In the genomic region with DNA sequence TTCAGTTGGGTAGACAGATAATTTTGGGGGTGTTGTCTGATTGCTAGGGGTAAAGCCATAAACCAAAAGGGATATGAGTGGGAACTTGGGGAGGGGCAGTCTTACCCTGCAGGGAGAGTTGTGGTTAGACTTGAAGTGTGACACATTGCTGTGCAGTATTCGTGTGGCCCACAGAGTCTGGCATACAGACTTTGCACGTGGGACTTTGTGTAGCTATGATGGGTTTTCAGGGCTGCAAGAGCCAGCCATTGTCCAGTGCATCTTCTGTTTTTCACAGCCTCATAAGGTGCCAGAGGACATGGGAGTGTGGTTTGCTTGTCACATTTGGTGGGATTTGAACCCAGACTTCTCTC, we compare ENCODE assay signal across 11 mouse cellular contexts. TPM values are rescaled to one million over a fixed set of nuclear protein-coding genes. Genes with fewer than 3 reads are reported as not detected.
DNase-seq lines count a peak whose midpoint lies in the region; ATAC-seq and TF ChIP-seq lines count a peak whose summit lies in the region.
"Had no signal": no experiment of that assay in that cellular context is flagged by ENCODE, and none has a peak within 500 bp of the region (broad histone marks: within the 10 kb centered on the region; RNA-seq: fewer than 3 reads in every experiment).

No protein-coding gene starts in this region.

- no peak for TF ChIP-seq CTCF in kidney, postnatal 0 days (IDR thresholded peaks at IDR 0.05; ENCODE audit: low read depth)

- H3K9ac ChIP-seq in kidney, postnatal 0 days (ENCODE audit: low read depth, low read length): no peak overlapping the region
- H3K9ac ChIP-seq in intestine, embryonic 15.5 days: 0 out of 2 replicates have a peak overlapping the region, but pooled peaks have one; percentile 20
- no peak overlapping the region for H3K9ac ChIP-seq in forebrain, embryonic 13.5 days
- H3K9ac ChIP-seq in hindbrain, embryonic 12.5 days: no peak overlapping the region
- H3K9ac ChIP-seq: midbrain, embryonic 15.5 days had no signal

- H3K27me3 ChIP-seq in kidney, postnatal 0 days (ENCODE audit: insufficient read depth, low read length): no peaks in the 10 kb centered on the region
- no peaks in the 10 kb centered on the region for H3K27me3 ChIP-seq in intestine, embryonic 15.5 days (replicated peaks)
- H3K27me3 ChIP-seq in forebrain, embryonic 13.5 days: no peaks in the 10 kb centered on the region
- no peaks in the 10 kb centered on the region for H3K27me3 ChIP-seq in hindbrain, embryonic 12.5 days
- H3K27me3 ChIP-seq: midbrain, embryonic 15.5 days had no signal

- DNase-seq in CD4-positive, CD25-positive, alpha-beta regulatory T cell, adult 2 months (ENCODE audit: low read depth, low spot score): peak; percentile 20
- no peak for DNase-seq in kidney, postnatal 0 days (ENCODE audit: low spot score)
- no peak for DNase-seq in kidney, postnatal 25 days
- peak; percentile 72 for DNase-seq in 416B (ENCODE audit: low read depth)
- DNase-seq: cerebellum, postnatal 25 days; lung, adult 2 months had no signal

- H3K27ac ChIP-seq in kidney, postnatal 0 days: peak overlapping the region; percentile 63
- peak overlapping the region; percentile 90 for H3K27ac ChIP-seq in intestine, embryonic 15.5 days
- H3K27ac ChIP-seq in forebrain, embryonic 13.5 days: no peak overlapping the region
- H3K27ac ChIP-seq in hindbrain, embryonic 12.5 days: no peak overlapping the region
- H3K27ac ChIP-seq: midbrain, embryonic 15.5 days had no signal

- no peak overlapping the region for H3K4me3 ChIP-seq in kidney, postnatal 0 days (replicated peaks; ENCODE audit: low read depth, low read length)
- H3K4me3 ChIP-seq in intestine, embryonic 15.5 days (replicated peaks): peak overlapping the region; percentile 9; the same call in 1 of the 2 replicates
- H3K4me3 ChIP-seq in forebrain, embryonic 13.5 days: no peak overlapping the region
- no peak overlapping the region for H3K4me3 ChIP-seq in hindbrain, embryonic 12.5 days
- H3K4me3 ChIP-seq: midbrain, embryonic 15.5 days had no signal

- no peaks in the 10 kb centered on the region for H3K9me3 ChIP-seq in kidney, postnatal 0 days (replicated peaks; ENCODE audit: low read length)
- H3K9me3 ChIP-seq in intestine, embryonic 15.5 days: no peaks in the 10 kb centered on the region
- no peaks in the 10 kb centered on the region for H3K9me3 ChIP-seq in forebrain, embryonic 13.5 days (replicated peaks)
- no peaks in the 10 kb centered on the region for H3K9me3 ChIP-seq in hindbrain, embryonic 12.5 days (replicated peaks)
- H3K9me3 ChIP-seq: midbrain, embryonic 15.5 days had no signal

- no peak overlapping the region for H3K4me2 ChIP-seq in kidney, postnatal 0 days (ENCODE audit: low read length)
- peak overlapping the region; percentile 53 for H3K4me2 ChIP-seq in intestine, embryonic 15.5 days (replicated peaks)
- no peak overlapping the region for H3K4me2 ChIP-seq in forebrain, embryonic 13.5 days
- H3K4me2 ChIP-seq in hindbrain, embryonic 12.5 days (replicated peaks): no peak overlapping the region
- H3K4me2 ChIP-seq: midbrain, embryonic 15.5 days had no signal

- peaks cover 40% of the 10 kb centered on the region for H3K4me1 ChIP-seq in kidney, postnatal 0 days (replicated peaks; ENCODE audit: insufficient read depth, low read length)
- H3K4me1 ChIP-seq in intestine, embryonic 15.5 days (replicated peaks): peaks cover 50% of the 10 kb centered on the region
- peaks cover 25% of the 10 kb centered on the region for H3K4me1 ChIP-seq in forebrain, embryonic 13.5 days
- H3K4me1 ChIP-seq in hindbrain, embryonic 12.5 days: peaks cover 25% of the 10 kb centered on the region

- ATAC-seq in CD4-positive, CD25-positive, alpha-beta regulatory T cell, adult 4 months: no peak
- no peak for ATAC-seq in kidney, postnatal 0 days (replicated peaks; ENCODE audit: low FRiP score, low read depth)
- ATAC-seq in intestine, embryonic 15.5 days: no peak
- no peak for ATAC-seq in forebrain, embryonic 13.5 days
- ATAC-seq in hindbrain, embryonic 12.5 days (ENCODE audit: low FRiP score): no peak
- ATAC-seq: midbrain, embryonic 15.5 days had no signal

- H3K36me3 ChIP-seq in kidney, postnatal 0 days (ENCODE audit: insufficient read depth, low read length): no peaks in the 10 kb centered on the region
- 0 out of 2 replicates have a peak, but pooled peaks cover 3% of the 10 kb centered on the region for H3K36me3 ChIP-seq in intestine, embryonic 15.5 days
- H3K36me3 ChIP-seq in forebrain, embryonic 13.5 days (ENCODE audit: poor library complexity, severe bottlenecking): no peaks in the 10 kb centered on the region
- no peaks in the 10 kb centered on the region; the same call in 1 of the 2 replicates for H3K36me3 ChIP-seq in hindbrain, embryonic 12.5 days
- H3K36me3 ChIP-seq: midbrain, embryonic 15.5 days had no signal

- 53% methylated on average over 2 of the region's 2 CpGs for WGBS in kidney, postnatal 0 days
- 49% methylated on average over 2 of the region's 2 CpGs for WGBS in intestine, embryonic 15.5 days
- WGBS in forebrain, embryonic 13.5 days: 67% methylated on average over 2 of the region's 2 CpGs
- WGBS in hindbrain, embryonic 12.5 days: 67% methylated on average over 2 of the region's 2 CpGs

RNA-seq across cellular contexts. Expression of gene Lpp, which starts 55.2 kb away (rescaled TPM):
- polyA plus RNA-seq in CD4-positive, CD25-positive, alpha-beta regulatory T cell, adult 4 months (2017; shearing (Covaris generic)): 10 to 100 TPM; 22.3 to 28.2 TPM
- 32.9 and 39.5 TPM in 2 replicates for polyA plus RNA-seq in kidney, postnatal 0 days (2015; fragmentation: Nextera tagmentation; extraction: Ambion mirVana)
- polyA plus RNA-seq in intestine, embryonic 15.5 days (2015; fragmentation: Nextera tagmentation; extraction: Ambion mirVana): 61.7 and 63.0 TPM in 2 replicates
- polyA plus RNA-seq in forebrain, embryonic 13.5 days (2015; fragmentation: Nextera tagmentation; extraction: Ambion mirVana): 9.4 and 10.8 TPM in 2 replicates
- 25.9 and 27.9 TPM in 2 replicates for polyA plus RNA-seq in hindbrain, embryonic 12.5 days (2016; fragmentation: Nextera tagmentation; extraction: Ambion mirVana)

Comparison
In these comparisons a context has a peak if more than half of its experiments do, and no peak if none do; other contexts are left out.
1. DNase-seq: peak in CD4-positive, CD25-positive, alpha-beta regulatory T cell, adult 2 months (single experiment) and 416B (single experiment); none in kidney, postnatal 0 days (single experiment) and kidney, postnatal 25 days (0 of 2).
2. H3K27ac ChIP-seq: peak in kidney, postnatal 0 days (single experiment) and intestine, embryonic 15.5 days (single experiment); none in forebrain, embryonic 13.5 days (single experiment) and hindbrain, embryonic 12.5 days (single experiment).